Mouse (Mus musculus) mouse embryonic stem cell (cell line): Measurements from ENCODE around the gene Dnase2a.
"Not testable (repeated sequence)": the region's sequence is repeated elsewhere in the genome, so short reads cannot be mapped to it uniquely, and the experiment has no call there.

Experiments used
- in situ Hi-C, 2 experiments: fragments of 300-500 bp; cut with MboI; formaldehyde crosslinking; loops; 1 replicate in 1 of 2; 3 replicates in 1 of 2; pipeline ENCODE4 v1.14.3; 2019 to 2020; ENCODE audit warnings: low sequenced_read_pairs in 2 of 2, low pct_unique_long_range_greater_than_20kb in 1 of 2, mixed read lengths in 1 of 2; ENCODE audit not compliant: unreplicated experiment in 1 of 2

Gene Dnase2a

GRCm38 (mm10) chr8:84904351-84904750 lies 4.0 kb upstream of the Dnase2a start:
- in situ Hi-C loops, result no loop called here

GRCm38 (mm10) chr8:84907037-84907436 lies 1.3 kb upstream of the Dnase2a start:
- in situ Hi-C loops, result no loop called here

GRCm38 (mm10) chr8:84907493-84907892 lies 867 bp upstream of the Dnase2a start:
- in situ Hi-C loops, result no loop called here

GRCm38 (mm10) chr8:84907979-84908378 lies 381 bp upstream of the Dnase2a start:
- in situ Hi-C loops, result not testable (repeated sequence)

GRCm38 (mm10) chr8:84909162-84909767 lies 905 bp downstream of the Dnase2a start:
- in situ Hi-C loops, result no loop called here

GRCm38 (mm10) chr8:84909949-84910348 lies 1.6 kb downstream of the Dnase2a start:
- in situ Hi-C loops, result no loop called here

- in situ Hi-C loops, result no loop called here
Measured at GRCm38 (mm10) chr8:84910551-84910950, 2.2 kb downstream of the Dnase2a start.

- in situ Hi-C loops, result no loop called here
Measured at GRCm38 (mm10) chr8:84911854-84912253, 3.5 kb downstream of the Dnase2a start.

- in situ Hi-C loops, result no loop called here
Measured at GRCm38 (mm10) chr8:84912391-84912790, 4.0 kb downstream of the Dnase2a start.

- in situ Hi-C loops, result no loop called here
Measured at GRCm38 (mm10) chr8:84912895-84913501, 4.6 kb downstream of the Dnase2a start.

- in situ Hi-C loops, result no loop called here
Measured at GRCm38 (mm10) chr8:84913502-84913900, 5.1 kb downstream of the Dnase2a start.

GRCm38 (mm10) chr8:84913960-84914359 lies 5.6 kb downstream of the Dnase2a start:
- in situ Hi-C loops, result no loop called here

- in situ Hi-C loops, result no loop called here
Measured at GRCm38 (mm10) chr8:84915269-84915668, 6.9 kb downstream of the Dnase2a start.

GRCm38 (mm10) chr8:84917781-84918180 lies 9.4 kb downstream of the Dnase2a start:
- in situ Hi-C loops, result no loop called here

GRCm38 (mm10) chr8:84918646-84919045 lies 10.3 kb downstream of the Dnase2a start:
- in situ Hi-C loops, result no loop called here

- in situ Hi-C loops, result no loop called here
Measured at GRCm38 (mm10) chr8:84921596-84921995, 13.2 kb downstream of the Dnase2a start.

- in situ Hi-C loops, result no loop called here
Measured at GRCm38 (mm10) chr8:84925557-84925956, 17.2 kb downstream of the Dnase2a start.

GRCm38 (mm10) chr8:84927513-84927912 lies 19.2 kb downstream of the Dnase2a start:
- in situ Hi-C loops, result no loop called here

GRCm38 (mm10) chr8:84928456-84929306 lies 20.3 kb downstream of the Dnase2a start:
- in situ Hi-C loops, result no loop called here

- in situ Hi-C loops, result no loop called here
Measured at GRCm38 (mm10) chr8:84930582-84930981, 22.2 kb downstream of the Dnase2a start.
